Mouse (Mus musculus): Measurements from ENCODE around the gene Rnf115.
"Not testable (repeated sequence)": the region's sequence is repeated elsewhere in the genome, so short reads cannot be mapped to it uniquely, and the experiment has no call there.

Gene Rnf115

GRCm38 (mm10) chr3:96708684-96709064, 18.8 kb upstream of the Rnf115 start:
- DNase-seq = no peak

- no peak for DNase-seq
Observed at GRCm38 (mm10) chr3:96714286-96714685, 13.2 kb upstream of the Rnf115 start.

GRCm38 (mm10) chr3:96715854-96716253, 11.6 kb upstream of the Rnf115 start:
- no peak for DNase-seq

- peak; percentile 85 to 93 for DNase-seq
Observed at GRCm38 (mm10) chr3:96719173-96719572, 8.3 kb upstream of the Rnf115 start.

GRCm38 (mm10) chr3:96727828-96728633, 567 bp downstream of the Rnf115 start:
- DNase-seq = peak in 1 of 2 experiments; percentile 5

GRCm38 (mm10) chr3:96728634-96729402, 1.4 kb downstream of the Rnf115 start:
- DNase-seq = no peak

- no peak for DNase-seq
Observed at GRCm38 (mm10) chr3:96729403-96729784, 1.9 kb downstream of the Rnf115 start.

- no peak for DNase-seq
Observed at GRCm38 (mm10) chr3:96730785-96731184, 3.3 kb downstream of the Rnf115 start.

- DNase-seq = no peak
Observed at GRCm38 (mm10) chr3:96733984-96734383, 6.5 kb downstream of the Rnf115 start.

GRCm38 (mm10) chr3:96735200-96735599, 7.7 kb downstream of the Rnf115 start:
- DNase-seq = no peak

GRCm38 (mm10) chr3:96737013-96737740, 9.7 kb downstream of the Rnf115 start:
- no peak for DNase-seq

- peak; percentile 15 to 19 for DNase-seq
Observed at GRCm38 (mm10) chr3:96737995-96738394, 10.5 kb downstream of the Rnf115 start.

- DNase-seq = not testable (repeated sequence)
Observed at GRCm38 (mm10) chr3:96740279-96740678, 12.8 kb downstream of the Rnf115 start.

- DNase-seq = no peak
Observed at GRCm38 (mm10) chr3:96744348-96744747, 16.9 kb downstream of the Rnf115 start.

GRCm38 (mm10) chr3:96746829-96747228, 19.4 kb downstream of the Rnf115 start:
- no peak for DNase-seq

GRCm38 (mm10) chr3:96755935-96756334, 28.5 kb downstream of the Rnf115 start:
- DNase-seq = no peak

GRCm38 (mm10) chr3:96757691-96758090, 30.2 kb downstream of the Rnf115 start:
- peak in 1 of 2 experiments; percentile 11 for DNase-seq

- no peak for DNase-seq
Observed at GRCm38 (mm10) chr3:96759695-96760094, 32.2 kb downstream of the Rnf115 start.

- no peak for DNase-seq
Observed at GRCm38 (mm10) chr3:96764528-96764927, 37.1 kb downstream of the Rnf115 start.

GRCm38 (mm10) chr3:96769971-96770370, 42.5 kb downstream of the Rnf115 start:
- DNase-seq = no peak

GRCm38 (mm10) chr3:96772949-96773348, 45.5 kb downstream of the Rnf115 start:
- no peak for DNase-seq

GRCm38 (mm10) chr3:96777120-96777519, 49.7 kb downstream of the Rnf115 start:
- no peak for DNase-seq

GRCm38 (mm10) chr3:96782236-96782635, 54.8 kb downstream of the Rnf115 start:
- DNase-seq = peak in 1 of 2 experiments; percentile 12

Measured in cerebellum, postnatal 10 days (tissue).